Mouse (Mus musculus) ovary, postnatal 14 days (tissue): ENCODE data around the gene Mllt1.

ENCODE experiments used
- DNase-seq: peaks from one replicate; pipeline ENCODE4 v3.0.0; 2022; ENCODE audit warnings: low spot score

Mllt1 gene

DNA sequence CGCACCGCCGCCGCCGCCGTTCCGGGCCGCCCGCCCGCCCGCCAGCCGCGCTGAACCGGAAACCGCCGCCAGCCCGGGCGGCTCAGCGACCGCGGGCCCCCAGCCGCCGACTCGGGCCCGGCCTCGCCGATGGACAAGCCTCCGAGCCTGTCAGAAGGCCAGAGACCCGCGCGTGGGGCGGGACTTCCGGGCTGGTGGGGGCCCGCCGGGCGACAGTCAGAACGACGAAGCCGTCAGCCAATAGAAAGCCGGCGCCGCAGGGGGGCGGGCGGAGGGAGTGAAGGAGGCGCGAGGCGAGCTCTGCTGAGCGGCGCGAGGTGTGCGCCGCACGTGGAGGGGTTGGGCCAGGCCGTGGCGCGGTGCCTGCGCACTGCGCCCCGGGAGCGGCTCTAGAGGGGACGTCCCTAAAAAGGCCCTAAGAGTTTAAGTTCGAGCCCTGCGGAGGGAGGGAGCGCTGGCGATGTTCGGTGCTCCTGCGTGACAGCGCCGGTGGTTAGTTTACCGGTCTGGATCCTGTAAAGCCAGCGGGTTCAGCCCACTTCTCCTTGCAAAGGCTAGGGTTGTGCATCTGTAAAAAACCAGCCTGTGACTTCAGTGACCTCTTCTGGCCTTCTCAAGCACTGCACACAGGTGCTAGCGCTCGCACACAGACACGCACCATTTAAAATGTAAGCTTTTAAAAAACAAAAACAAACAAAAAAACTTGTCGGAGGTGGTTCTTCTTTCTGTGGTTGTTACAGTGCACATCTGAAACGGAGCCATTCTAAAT is at the start of gene Mllt1:
Gene Mllt1, minus strand, starts transcription at position 53 of the 769 bp plus-strand sequence.
- DNase-seq, result peak; percentile 99

DNA sequence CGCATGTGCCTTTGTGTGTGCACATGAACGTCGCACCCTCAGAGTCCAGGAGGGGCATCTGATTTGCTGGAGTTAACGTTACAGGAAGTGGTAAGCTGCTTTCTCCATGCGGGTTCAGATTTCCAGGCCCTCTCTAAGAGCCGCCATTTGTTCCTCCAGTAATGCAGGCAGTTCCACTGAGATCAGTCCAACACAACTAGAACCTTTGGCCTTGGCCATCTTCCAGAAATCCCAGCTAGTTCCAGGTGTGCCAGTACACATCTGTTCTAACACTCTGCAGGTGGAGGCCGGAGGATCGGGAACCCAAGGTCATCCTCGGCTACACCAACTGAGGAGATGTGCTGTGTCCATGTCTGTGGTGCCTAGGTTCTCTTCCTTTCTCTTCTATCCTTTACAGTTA is 49.7 kb upstream of the Mllt1 start:
- no peak for DNase-seq

DNA sequence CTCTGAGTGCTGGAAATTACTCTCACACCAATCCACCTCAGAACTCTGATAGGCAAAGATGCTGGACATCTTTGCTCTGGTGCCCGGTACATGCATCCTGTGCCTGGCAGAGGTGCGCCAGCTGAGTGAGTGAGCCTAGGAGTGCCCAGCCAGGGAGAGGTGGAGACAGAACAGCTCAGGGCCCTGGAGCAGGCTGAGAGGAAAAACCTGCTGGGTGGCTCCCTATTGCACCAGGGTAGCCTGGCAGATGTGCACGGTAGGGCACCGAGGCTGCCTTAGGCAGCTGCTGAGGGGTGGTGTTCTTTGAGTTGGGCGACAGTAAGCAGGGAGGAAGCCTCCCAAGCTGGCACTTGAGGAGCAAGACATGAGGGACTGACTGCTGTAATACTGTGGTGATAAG is 46.8 kb upstream of the Mllt1 start, which contains the start of gene Acer1:
Gene Acer1, minus strand, starts transcription at position 114 of the 400 bp plus-strand sequence.
- DNase-seq, result no peak

DNA sequence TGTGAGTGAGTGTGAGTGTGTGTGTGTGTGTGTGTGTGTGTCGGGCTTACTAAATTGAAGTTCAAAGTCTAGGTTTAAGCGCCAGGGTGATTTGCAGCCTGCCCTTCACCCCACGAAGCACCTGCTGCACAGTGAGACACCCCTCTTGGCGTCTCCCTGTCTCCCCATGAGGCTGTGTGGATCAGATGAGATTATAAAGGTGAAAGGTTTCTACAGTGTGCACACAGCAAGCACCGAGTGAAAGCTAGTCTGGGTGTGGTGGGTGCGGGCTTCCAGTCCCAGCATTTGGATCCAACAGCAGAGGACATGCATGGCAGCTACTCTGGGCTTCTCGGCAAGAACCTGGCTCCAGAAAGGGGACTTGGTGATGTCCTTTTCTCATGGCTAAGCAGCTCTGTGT is 45.8 kb upstream of the Mllt1 start:
- DNase-seq, result no peak

DNA sequence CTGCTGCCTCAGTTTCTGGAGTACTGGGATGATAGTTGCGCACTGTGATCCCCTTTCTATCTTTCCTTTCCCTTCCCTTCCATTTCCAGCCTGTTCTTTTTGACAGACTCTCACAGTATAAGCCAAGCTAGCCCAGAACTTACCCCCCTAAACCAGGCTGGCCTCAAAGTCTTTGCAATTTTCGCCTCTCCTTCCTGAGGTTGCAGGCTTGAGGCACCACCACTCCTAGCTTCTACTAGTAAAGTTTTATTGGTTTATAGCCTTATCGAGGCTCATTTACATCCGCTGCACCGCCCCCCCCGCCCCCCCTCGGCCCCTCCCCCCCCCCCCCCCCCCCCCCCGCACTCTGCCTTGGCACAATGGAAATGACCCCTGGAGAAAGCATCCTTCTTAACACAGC is 44.3 kb upstream of the Mllt1 start:
- DNase-seq, result no peak

DNA sequence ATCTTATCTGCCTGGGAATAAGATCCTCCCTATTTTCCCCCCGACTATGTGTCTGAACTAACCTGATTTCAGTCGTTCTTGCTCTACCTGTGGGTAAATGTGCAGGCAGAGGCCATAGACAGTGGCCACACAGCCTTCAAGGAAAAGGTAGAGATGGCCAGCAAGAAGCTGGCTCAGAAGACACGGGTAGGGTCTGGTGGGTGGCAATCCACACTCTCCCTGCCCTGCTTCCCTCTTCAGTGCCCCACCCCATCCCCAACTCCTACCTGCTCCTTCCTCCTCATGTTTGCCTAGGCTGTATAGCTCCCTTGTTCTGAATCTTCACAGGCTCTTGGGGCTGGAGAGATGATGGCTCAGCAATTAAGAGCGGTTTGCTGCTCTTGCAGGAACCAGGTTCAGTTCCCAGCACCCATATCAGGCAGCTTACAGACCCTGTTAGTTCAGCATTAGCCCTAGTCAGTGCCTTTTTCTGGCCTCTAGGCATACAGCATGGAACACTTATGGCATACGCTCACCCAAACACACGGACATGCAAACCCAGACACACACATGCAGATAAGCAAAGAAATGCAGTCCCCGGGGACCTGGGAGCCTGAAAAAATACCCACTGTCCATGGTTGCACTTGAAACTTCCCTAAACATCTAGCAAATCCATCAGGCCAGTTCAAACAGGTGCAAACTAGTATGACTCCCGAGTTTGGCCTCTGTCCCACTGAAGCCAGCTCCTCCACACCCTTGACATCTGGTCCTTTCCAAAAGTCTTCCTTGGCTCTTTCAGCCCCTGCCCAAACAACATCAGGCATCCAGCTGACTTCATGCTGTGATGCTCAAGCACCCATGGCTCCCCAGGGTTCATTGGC is 41.5 kb upstream of the Mllt1 start:
- DNase-seq, result no peak

DNA sequence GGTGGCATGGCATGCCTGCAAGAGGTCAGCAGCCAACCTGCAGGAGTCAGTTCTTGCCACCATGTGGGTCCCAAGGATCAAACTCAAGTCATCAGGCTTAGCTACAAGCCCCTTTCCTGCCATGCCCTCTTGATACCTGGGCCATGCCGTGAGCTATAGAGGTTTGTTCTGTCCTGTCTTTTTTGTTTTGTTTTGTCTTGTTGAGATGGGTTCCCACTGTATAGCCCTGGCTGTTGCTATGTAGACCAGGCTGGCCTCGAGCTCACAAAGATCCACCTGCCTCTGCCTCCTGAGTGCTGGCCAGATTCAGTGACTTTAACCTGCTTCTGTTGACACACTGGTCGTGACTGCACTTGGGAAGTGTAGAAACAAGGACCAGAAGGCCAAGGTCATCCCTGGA is 40.2 kb upstream of the Mllt1 start:
- DNase-seq, result no peak

DNA sequence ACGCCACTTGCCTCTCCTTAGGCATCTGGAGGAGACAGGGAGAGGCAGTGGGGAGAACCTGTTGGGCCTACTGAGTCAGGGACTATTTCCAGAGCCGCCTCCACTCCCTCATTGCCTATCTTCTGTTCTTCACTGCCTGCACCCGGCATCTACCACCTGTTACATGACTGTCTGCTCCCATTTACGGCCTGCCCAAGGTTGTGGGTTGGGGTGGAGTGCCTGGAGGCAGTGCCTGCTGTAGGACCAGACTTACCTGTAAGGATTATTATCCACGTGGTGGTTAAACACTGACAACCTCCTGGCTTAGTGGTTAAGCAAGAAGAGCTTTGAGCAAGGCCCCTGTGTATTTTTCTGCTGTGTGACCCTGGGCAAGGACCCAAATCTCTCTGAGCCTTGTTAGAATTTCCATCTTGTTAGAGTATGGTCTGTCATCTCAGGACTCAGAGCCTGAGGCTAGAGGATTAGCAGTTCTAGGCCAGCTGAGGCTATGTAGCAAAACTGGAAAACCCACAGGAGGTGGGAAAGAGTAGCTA is 39.6 kb upstream of the Mllt1 start:
- no peak for DNase-seq

DNA sequence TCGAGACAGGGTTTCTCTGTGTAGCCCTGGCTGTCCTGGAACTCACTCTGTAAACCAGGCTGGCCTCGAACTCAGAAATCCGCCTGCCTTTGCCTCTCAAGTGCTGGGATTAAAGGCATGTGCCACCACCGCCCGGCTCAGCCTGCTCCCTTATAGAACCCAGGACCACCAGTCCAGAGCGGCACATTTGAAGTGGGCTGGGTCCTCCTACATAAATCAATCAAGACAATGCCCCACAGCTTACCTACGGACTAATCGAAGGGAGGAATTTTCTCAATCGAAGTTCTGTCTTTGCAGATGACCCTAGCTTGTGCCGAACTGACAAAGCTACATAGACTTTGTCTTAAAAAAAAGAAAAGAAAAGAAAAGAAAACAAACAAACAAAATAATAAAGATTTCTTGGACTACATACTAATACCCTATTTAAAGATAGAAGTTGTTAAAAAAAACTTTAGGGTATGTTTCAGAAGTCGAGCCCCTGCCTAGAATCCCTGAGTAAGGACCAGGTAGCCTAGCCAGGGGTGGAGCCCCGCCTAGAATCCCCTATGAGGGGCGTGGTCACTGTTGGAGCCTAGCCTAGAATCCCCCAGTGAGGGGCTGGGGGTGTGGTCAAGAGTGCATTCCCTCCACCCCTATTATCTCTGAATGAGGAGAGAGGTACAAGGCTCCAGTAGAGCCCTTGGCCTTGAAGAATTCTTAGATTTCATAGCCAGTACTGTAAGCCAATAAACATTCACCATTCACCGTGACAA is 38.9 kb upstream of the Mllt1 start:
- DNase-seq, result no peak

DNA sequence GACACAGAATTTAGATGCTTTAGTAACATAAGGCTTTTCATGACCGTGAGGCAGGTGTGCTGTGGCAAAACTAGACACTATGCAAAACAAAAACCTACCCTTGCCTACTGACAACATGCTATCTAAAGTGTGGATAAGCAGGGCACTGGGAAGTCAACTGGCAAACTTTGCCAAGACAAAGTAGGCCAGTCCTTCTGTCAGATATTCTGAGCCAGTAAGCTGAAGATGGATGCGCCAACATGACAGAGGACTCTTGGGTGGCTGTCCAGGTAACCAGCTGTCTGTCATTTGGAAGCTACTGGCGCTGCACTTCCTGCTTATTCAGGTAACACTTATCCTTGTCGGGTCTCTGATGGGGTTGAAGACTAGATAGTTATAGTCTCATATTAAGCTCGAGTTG is 34.9 kb upstream of the Mllt1 start:
- DNase-seq, result no peak

DNA sequence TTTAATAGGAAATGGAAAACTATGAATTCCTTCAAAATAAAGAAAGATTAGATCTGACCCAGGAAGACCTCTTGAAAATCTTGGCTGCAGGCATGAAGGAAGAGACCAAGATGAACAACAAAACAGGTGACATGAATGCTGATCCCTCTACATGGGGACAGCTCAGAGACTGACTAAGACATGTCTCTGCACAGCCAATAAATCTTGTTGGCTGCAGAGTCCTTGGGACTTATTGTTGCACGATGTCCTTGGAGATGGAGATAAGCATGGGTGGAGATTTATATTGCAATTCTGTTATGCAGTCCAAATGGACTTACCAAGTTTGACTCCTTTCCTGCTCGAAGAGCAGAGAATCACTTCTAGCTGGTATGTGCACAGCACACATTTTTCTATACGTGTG is 34.1 kb upstream of the Mllt1 start:
- no peak for DNase-seq

DNA sequence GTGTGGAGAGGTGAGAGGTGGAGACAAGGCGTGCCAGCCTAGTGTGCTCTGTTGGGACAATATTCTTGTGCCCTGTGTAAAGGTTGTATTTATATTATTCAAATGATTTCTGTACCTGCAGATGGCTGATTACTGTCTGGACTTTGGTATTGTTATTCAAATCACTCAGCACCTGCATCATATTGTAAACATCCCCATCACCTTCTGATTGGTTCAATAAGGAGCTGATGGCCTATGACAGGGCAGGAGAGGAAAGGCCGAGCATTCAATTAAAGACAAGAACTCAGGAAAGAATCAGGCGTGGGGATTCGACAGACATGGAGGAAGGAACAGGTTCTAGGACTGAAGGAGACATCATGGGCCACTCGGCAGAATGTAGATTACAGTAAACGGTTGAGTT is 28.4 kb upstream of the Mllt1 start:
- no peak for DNase-seq

DNA sequence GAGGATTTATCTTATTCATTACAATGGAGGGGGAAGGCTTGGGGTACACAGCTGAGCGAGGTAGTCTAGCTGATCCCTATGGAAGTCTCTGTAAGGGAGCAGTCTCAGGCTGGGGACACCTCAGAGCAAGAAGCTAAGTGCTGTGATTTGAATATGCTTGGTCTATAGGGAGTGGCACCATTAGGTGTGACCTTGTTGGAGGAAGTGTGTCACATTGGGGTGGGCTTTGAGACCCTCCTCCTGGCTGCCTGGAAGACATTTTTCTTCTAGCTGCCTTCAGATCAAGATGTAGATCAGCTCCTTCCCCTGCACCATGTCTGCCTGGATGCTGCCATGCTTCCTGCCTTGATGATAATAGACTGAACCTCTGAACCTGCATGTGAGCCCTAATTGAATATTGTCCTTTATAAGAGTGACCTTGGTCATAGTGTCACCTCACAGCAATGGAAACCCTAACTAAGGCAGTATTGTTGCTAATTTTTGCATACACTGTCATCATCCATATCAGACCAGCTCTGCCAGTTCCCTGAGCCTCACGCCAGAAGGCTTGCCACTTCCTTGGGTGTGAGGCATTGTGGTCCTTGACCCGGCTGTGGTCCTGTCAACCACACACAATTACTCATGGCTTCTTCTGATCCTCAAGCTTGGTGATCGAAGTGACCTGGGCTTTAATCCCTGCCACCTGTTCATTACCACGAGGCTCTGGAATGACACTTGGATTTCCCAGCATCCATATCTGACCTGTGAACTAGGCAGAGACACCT is 27.6 kb upstream of the Mllt1 start:
- DNase-seq, result no peak

DNA sequence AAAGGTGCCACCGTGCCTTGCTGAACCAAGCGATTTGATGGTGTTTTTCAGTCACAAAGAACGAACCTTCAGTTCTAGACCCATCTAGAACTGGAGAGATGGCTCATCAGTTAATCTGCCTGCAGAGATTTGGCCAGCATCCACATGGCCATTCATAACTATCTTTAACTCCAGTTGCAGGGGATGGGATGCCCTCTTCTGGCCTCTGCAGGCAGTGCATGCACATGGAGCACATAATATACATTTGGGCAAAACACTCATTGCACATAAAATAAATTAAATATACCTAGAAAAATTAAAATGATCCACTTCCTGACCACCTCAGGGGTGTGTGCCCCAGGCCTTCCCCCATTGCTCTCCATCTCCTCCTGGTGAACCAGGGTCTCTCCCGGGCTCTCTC is 26.7 kb upstream of the Mllt1 start:
- DNase-seq, result no peak

DNA sequence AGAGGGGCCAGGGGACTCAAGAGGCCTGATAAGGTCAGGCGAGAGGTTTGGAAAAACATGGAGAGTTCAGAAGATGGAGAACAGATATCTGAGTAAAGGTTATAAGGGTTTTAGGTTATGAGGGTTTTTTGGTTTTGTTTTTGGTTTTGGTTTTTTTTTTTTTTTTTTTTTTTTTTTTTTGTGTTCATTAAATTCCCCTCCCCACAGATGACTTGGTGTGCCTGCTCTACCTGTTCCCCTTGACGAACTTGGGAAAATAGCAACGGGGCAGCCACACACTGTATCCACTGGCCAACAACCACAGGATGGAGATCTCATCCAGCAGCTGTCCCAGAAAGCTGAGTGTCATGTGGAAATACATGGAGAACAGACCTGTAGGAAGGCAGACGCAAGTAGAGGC is 23.5 kb upstream of the Mllt1 start:
- DNase-seq, result no peak

DNA sequence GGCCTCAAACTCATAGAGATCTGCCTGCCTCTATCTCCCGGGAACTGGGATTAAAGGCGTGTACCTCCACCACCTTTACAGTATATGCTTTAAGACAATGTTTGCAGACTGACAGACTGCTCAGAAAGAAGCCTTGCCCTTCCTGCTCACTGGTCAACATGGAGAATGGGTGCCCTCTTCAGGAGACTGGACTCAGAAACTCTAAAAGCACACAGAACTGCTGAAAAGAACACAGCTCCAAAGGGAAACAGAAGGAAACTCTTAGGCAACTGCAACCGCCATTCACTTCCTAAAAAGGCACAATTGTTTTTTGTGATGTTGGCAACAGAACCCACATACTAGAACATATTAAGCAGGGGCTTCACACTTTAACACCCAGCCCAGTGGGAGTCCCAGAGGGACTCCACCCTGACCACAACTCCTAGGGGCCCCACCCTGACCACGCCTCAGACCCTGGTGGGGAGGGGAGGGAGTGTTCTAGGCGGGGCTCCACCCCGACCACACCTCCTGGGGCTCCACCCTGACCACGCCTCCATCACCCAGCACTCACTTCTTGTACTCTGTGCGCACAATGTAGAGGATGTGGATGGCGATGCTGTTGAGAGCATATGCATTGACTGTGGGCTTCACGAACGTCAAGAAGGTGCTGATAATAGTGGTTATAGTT is 22.7 kb upstream of the Mllt1 start:
- DNase-seq, result no peak

DNA sequence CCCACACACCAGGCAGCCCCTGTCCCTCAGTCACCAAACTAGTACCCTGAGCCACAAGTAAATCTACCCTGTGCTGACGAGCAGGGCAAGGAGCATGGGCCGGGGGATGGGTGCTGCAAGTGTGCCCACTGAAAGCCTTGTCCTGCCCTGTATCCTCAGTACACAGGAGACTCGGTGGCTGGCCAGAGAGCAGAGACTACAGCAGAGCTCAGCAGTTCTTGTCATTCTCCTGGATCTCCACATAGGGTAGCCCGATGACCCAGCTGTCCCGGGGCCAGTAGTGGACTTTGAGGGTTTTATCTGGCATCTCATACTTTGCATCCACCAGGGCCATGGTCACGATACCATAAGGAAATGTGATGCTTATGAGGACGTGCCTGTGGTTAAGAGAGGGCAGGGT is 19.7 kb upstream of the Mllt1 start:
- DNase-seq, result no peak

DNA sequence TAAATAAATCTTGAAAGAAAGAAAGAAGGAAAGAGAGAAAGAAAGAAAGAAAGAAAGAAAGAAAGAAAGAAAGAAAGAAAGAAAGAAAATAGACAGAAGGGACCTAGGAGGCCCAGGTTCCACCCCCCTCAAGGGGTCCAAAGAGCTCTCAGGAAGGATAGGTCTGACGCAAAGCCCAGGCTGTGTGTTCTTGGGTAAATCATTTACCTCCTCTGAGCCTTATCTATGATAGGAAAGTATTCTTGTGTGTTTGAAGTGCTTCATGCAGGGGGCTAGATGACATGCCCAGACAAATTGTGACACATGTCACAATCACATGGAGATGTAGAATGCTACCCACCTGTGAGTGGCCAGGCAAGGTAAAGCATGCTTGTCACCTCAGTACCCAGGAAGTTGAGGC is 17.4 kb upstream of the Mllt1 start:
- no peak for DNase-seq

DNA sequence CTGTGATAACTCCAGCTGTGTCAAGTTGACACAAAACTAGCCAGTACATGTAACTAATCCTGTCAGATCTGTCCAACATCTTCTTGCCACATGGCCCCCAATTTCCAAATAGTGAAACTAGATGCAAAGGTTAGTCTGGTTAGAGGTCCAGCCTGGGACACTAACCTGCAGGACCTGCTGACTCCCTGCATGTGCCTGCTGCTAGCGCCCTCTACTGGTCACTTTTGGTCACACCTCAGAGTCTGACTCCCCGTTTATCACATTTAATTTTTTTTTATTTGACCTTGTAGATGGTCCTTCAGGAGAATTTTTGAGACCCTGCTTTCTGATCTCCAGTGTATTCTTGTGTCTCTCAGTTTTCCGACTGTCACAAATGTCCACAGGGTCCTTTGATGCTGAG is 15.7 kb upstream of the Mllt1 start:
- peak; percentile 36 for DNase-seq

DNA sequence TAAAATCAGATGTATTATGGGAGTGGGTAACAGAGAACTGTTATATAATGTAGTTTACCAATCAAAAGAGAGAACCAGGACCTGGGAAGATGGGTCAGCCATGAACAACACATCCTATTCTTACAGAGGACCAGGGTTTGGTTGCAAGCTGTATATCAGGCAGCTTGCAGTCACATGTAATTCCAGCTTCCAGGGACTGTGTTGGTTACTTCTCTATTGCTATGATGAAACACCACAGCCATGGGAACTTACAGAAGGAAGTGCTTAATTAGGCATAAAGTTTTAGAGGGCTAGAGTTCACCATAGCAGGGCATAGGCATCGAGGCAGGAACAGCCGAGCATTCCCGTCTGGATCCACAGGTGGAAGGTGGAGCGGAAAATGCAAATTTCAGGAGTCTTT is 3.5 kb upstream of the Mllt1 start:
- DNase-seq, result no peak

DNA sequence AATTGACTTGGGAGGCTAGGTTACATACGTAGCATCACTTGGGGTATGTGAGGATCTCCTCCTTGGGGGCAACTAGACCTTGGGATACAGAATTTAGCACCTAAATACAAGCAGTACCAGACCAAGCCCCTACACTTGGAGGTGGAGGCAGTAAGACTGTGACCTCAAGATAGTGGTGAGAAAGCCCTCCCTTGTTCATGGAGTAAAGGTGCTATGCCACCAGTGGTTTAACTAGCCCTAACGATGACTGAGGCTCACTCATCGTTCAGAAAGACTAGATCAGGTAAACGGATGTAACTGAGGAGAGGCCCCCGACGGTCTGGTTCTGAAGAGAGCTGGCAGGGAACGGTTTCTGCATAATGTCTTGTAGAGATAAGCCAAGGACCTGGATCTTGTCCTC is 1.5 kb upstream of the Mllt1 start:
- no peak for DNase-seq
